Mouse (Mus musculus) brain, embryonic 14.5 days (tissue): Measurements from ENCODE around the gene Afg1l.

Experiments
- CTCF ChIP-seq: fragments of 200-500 bp; IDR thresholded peaks from 2 replicates; pipeline ENCODE4 v1.5.1; 2012; ENCODE audit warnings: inconsistent platforms, mild to moderate bottlenecking, moderate library complexity, borderline replicate concordance; ENCODE audit not compliant: insufficient read depth, insufficient read length; ENCODE audit errors: extremely low read depth
- POLR2A ChIP-seq: fragments of 200-500 bp; IDR thresholded peaks from 2 replicates; pipeline ENCODE4 v1.6.1; 2012; ENCODE audit warnings: mild to moderate bottlenecking, inconsistent platforms, borderline replicate concordance; ENCODE audit not compliant: poor library complexity, insufficient read depth, insufficient read length, severe bottlenecking; ENCODE audit errors: extremely low read depth

DNA sequence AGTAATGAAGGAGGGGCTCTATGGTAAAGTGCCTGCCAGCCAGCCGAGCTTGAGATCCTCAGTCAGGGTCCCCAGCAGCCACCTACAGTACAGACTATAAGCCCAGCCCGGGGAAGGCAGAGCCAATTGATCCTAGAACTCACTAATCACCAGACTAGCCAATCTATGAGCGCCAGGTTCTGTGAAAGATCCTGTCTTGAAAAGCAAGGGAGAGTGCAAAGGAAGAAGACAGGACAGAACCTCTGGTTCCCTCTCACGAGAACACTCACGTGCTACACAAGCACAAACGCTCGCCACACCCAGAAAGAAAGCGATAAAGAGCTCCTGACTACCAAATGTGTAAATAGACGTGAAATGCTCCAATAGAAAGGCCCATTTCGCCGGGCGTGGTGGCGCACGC lies 13.6 kb downstream of the Afg1l start:
- no peak for TF ChIP-seq POLR2A
- TF ChIP-seq CTCF: no peak
